Mouse (Mus musculus) liver, embryonic 14.5 days (tissue): ENCODE measurements around the gene Mroh8. TPM values are rescaled to one million over a fixed set of nuclear protein-coding genes. Genes with fewer than 3 reads are reported as not detected.

Experiments used
- ATAC-seq: fragments of 200-750 bp; cut with Nextera tagmentation; 2 replicates; pipeline ENCODE4 v1.8.0; 2017; ENCODE audit warnings: moderate number of reproducible peaks, mild to moderate bottlenecking, moderate library complexity; ENCODE audit not compliant: insufficient read depth
- DNase-seq, 3 experiments: peaks; one replicate each; pipeline ENCODE4 v3.0.0-alpha.2; 2012 to 2013; ENCODE audit warnings: low read depth in 3 of 3, low spot score in 3 of 3
- H3K27ac ChIP-seq: fragments of 300-500 bp; sonication (generic); 2 replicates; pipeline ENCODE4 v1.5.1; 2014; ENCODE audit warnings: moderate library complexity, mild to moderate bottlenecking, control low read depth, inconsistent platforms
- H3K27me3 ChIP-seq: fragments of 300-500 bp; sonication (generic); 2 replicates; pipeline ENCODE4 v1.6.1; 2014; ENCODE audit warnings: mild to moderate bottlenecking, low read length, moderate library complexity; ENCODE audit not compliant: control insufficient read depth, insufficient read depth
- H3K36me3 ChIP-seq: fragments of 300-500 bp; sonication (generic); replicated peaks from 2 replicates; pipeline ENCODE4 v1.6.1; 2014; ENCODE audit warnings: low read depth; ENCODE audit not compliant: control insufficient read depth, insufficient read depth
- H3K4me1 ChIP-seq, 2 experiments: fragments of 200-500 bp in 1 of 2; fragments of 300-500 bp in 1 of 2; sonication (generic) in 1 of 2; replicated peaks; 2 replicates each; pipeline ENCODE4 v1.6.1; 2012 to 2014; ENCODE audit warnings: antibody characterized with exemption in 1 of 2, inconsistent platforms in 1 of 2, low read length in 1 of 2; ENCODE audit not compliant: control insufficient read depth in 2 of 2, insufficient read depth in 2 of 2
- H3K4me2 ChIP-seq: fragments of 300-500 bp; sonication (generic); 2 replicates; pipeline ENCODE4 v1.6.1; 2014; ENCODE audit warnings: low read depth, mild to moderate bottlenecking, control low read depth, moderate library complexity
- H3K4me3 ChIP-seq, 2 experiments: fragments of 200-500 bp in 1 of 2; fragments of 300-500 bp in 1 of 2; sonication (generic) in 1 of 2; 2 replicates each; pipeline ENCODE4 v1.5.1; 2012 to 2014; ENCODE audit warnings: low read depth in 2 of 2, low read length in 2 of 2, mild to moderate bottlenecking in 2 of 2, control low read depth in 1 of 2, inconsistent platforms in 1 of 2, moderate library complexity in 1 of 2; ENCODE audit not compliant: insufficient read depth in 1 of 2
- H3K9ac ChIP-seq: fragments of 300-500 bp; sonication (generic); replicated peaks from 2 replicates; pipeline ENCODE4 v1.6.1; 2014; ENCODE audit warnings: mild to moderate bottlenecking, control low read depth, moderate library complexity
- H3K9me3 ChIP-seq: fragments of 300-500 bp; sonication (generic); 2 replicates; pipeline ENCODE4 v1.6.1; 2016; ENCODE audit warnings: low read length, mixed read lengths; ENCODE audit not compliant: control insufficient read depth
- CTCF ChIP-seq: IDR thresholded peaks from 2 replicates; pipeline ENCODE4 v1.5.1; 2016; ENCODE audit warnings: antibody characterized with exemption, low read depth, control low read depth
- EP300 ChIP-seq: IDR thresholded peaks from 2 replicates; pipeline ENCODE4 v1.6.1; 2016; ENCODE audit warnings: antibody characterized with exemption, low read depth
- WGBS: fragments of 180-500 bp; shearing (Covaris S2); extraction: QIAGEN DNeasy Blood & Tissue Kit; methylation state at CpG from one replicate; pipeline ENCODE4 v1.1.7; 2014; ENCODE audit not compliant: insufficient replicate concordance; 5-methylcytosine and 5-hydroxymethylcytosine counted together
- polyA plus RNA-seq, 2 experiments: library from polyadenylated mRNA; depleted of rRNA in 1 of 2; stranded (reverse) in 1 of 2; unstranded in 1 of 2; fragments of >200 nt; fragmentation: Nextera tagmentation in 1 of 2; extraction: Ambion mirVana in 1 of 2; gene quantifications; 2 replicates each; pipeline versions ENCODE4 v1.2.1 to v1.2.3; 2012 to 2014

Gene Mroh8
- polyA plus RNA-seq, 2 experiments: 0.05 to 0.11 TPM

DNA sequence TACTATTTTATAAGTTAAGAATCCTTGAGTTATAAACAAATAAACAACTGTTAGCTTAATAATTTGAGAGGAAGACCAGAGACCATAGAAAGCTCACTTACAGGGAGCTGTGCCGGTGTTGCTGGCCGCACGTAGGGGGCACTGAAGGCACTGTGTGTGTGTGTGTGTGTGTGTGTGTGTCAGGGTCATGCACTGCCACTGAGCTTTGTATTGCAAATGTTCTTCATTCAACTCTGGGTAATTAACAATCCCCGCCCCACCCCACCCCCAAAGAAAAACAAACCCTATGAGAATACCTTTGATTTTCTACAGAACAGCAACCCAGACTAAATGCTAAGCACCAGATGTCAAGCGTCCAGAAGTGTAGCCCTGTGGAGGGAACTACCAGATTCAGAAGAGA lies 92.8 kb downstream of the Mroh8 start:
- H3K27me3 ChIP-seq: no peaks in the 10 kb centered on the region
- ATAC-seq (no peak), DNase-seq (no peak)
- H3K9ac ChIP-seq: no peak overlapping the region
- no peak overlapping the region for H3K4me2 ChIP-seq
- H3K4me3 ChIP-seq: no peak overlapping the region
- no peak overlapping the region for H3K27ac ChIP-seq
- H3K9me3 ChIP-seq: no peaks in the 10 kb centered on the region
- peaks cover 72% of the 10 kb centered on the region for H3K36me3 ChIP-seq
- WGBS: 85% methylated on average over 5 of the region's 5 CpGs
- peaks cover 8 to 15% of the 10 kb centered on the region in 2 experiments for H3K4me1 ChIP-seq
- TF ChIP-seq EP300 (no peak), CTCF (no peak)

- DNase-seq: peak; percentile 35 to 42 (median 41)
- peak overlapping the region; percentile 39 for H3K27ac ChIP-seq
- H3K4me2 ChIP-seq: peak overlapping the region; percentile 33
- H3K4me3 ChIP-seq: no peak overlapping the region
- H3K9ac ChIP-seq: no peak overlapping the region; the same call in 1 of the 2 replicates
- ATAC-seq: peak; percentile 88
- no peaks in the 10 kb centered on the region for H3K9me3 ChIP-seq
- TF ChIP-seq CTCF: peak; percentile 20; the same call in 1 of the 2 replicates
- peak; percentile 68 for TF ChIP-seq EP300
- H3K36me3 ChIP-seq: peaks cover 66% of the 10 kb centered on the region
- 47% methylated on average over 13 of the region's 13 CpGs for WGBS
- peaks cover 8 to 15% of the 10 kb centered on the region in 2 experiments for H3K4me1 ChIP-seq
- no peaks in the 10 kb centered on the region for H3K27me3 ChIP-seq
Measured at GRCm38 (mm10) chr2:157185022-157185660, 94.2 kb downstream of the Mroh8 start.

- Histone ChIP-seq H3K27me3 (no peaks in the 10 kb centered on the region), H3K27ac (no peak overlapping the region), H3K4me3 (no peak overlapping the region), H3K9ac (no peak overlapping the region), H3K4me1 (0 out of 4 replicates have a peak, but pooled peaks cover 0 to 4% of the 10 kb centered on the region in 2 experiments), H3K9me3 (no peaks in the 10 kb centered on the region), H3K4me2 (no peak overlapping the region), H3K36me3 (peaks cover 53% of the 10 kb centered on the region)
- no peak for ATAC-seq
- no peak for DNase-seq
- TF ChIP-seq EP300 (no peak), CTCF (no peak)
- 76% methylated on average over 6 of the region's 6 CpGs for WGBS
Measured at GRCm38 (mm10) chr2:157178167-157178566, 101.2 kb downstream of the Mroh8 start.

DNA sequence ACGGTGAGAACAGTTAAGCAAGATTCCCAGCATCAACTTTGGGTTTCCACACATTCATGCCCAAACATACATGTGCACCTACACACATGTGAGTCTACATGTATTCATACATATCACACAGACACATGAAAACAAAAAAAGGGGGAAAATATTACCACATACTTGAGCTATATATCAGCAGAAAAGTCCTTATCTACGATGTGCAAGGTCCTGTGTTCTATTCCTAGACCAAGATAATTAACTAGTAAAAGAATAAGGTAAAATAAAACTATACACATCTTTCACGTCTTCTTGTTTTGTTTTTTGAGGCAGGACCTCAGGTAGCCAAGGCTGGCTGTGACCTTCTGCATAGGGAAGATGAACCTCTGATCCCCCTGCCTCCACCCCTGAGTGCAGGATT lies 103.1 kb downstream of the Mroh8 start:
- no peak overlapping the region for H3K9ac ChIP-seq
- DNase-seq (no peak), ATAC-seq (no peak)
- no peak for TF ChIP-seq CTCF
- no peak for TF ChIP-seq EP300
- no peak overlapping the region for H3K4me3 ChIP-seq
- H3K4me1 ChIP-seq: 0 out of 4 replicates have a peak, but pooled peaks cover 0 to 4% of the 10 kb centered on the region in 2 experiments
- no peaks in the 10 kb centered on the region for H3K9me3 ChIP-seq
- no peak overlapping the region for H3K4me2 ChIP-seq
- WGBS: 71% methylated on average over 3 of the region's 3 CpGs
- no peak overlapping the region for H3K27ac ChIP-seq
- peaks cover 62% of the 10 kb centered on the region for H3K36me3 ChIP-seq
- no peaks in the 10 kb centered on the region for H3K27me3 ChIP-seq

GRCm38 (mm10) chr2:157174416-157174815 lies 104.9 kb downstream of the Mroh8 start:
- no peak for ATAC-seq

More at GRCm38 (mm10) chr2:157174416-157174815, 104.9 kb downstream of the Mroh8 start:
- H3K9ac ChIP-seq: no peak overlapping the region
- 87% methylated on average over 5 of the region's 5 CpGs for WGBS
- TF ChIP-seq CTCF (peak; percentile 19), EP300 (no peak)
- no peak for DNase-seq
- H3K4me1 ChIP-seq: 0 out of 4 replicates have a peak, but pooled peaks cover 0 to 4% of the 10 kb centered on the region in 2 experiments
- H3K9me3 ChIP-seq: no peaks in the 10 kb centered on the region
- no peak overlapping the region for H3K4me2 ChIP-seq
- no peak overlapping the region for H3K4me3 ChIP-seq
- peaks cover 69% of the 10 kb centered on the region for H3K36me3 ChIP-seq
- no peak overlapping the region for H3K27ac ChIP-seq
- no peaks in the 10 kb centered on the region for H3K27me3 ChIP-seq
